Mouse (Mus musculus) heart, adult 10 weeks (tissue): ENCODE data around the gene Gm21789. TPM values are rescaled to one million over a fixed set of nuclear protein-coding genes. Genes with fewer than 3 reads are reported as not detected.

Experiments used
- polyA plus RNA-seq: library from polyadenylated mRNA; stranded (reverse); fragments of 350-450 nt; fragmentation: Illumina TruSeq; extraction: RNeasy Lipid Tissue Mini Kit (QIAGEN cat#74804); gene quantifications from one replicate; pipeline ENCODE4 v1.2.3, GENCODE M21; 2014; ENCODE audit warnings: low read depth, low replicate concordance

Gm21789 gene
- not detected for polyA plus RNA-seq

DNA sequence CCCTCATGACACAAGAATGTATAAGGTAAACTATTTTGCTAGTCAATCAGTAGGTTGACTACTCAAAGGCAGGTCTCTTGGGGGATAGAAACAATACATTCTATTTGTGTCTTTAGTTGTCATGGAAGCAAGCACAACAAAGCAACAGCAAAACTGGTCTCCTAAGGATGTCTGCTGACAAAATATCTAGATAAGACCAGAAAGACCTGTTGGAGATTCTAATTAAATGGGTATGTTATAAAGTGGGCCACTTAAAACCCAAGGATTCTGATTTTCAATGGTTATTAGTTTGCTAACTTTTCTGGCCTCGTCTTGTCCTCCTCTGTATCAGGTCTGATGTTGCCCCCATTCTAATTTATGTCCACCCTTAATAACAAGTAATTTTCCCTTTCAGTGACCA is at the start of gene Gm21789:
Gm21789 (plus strand) TSS at position 301 of the 400 bp plus-strand sequence.

DNA sequence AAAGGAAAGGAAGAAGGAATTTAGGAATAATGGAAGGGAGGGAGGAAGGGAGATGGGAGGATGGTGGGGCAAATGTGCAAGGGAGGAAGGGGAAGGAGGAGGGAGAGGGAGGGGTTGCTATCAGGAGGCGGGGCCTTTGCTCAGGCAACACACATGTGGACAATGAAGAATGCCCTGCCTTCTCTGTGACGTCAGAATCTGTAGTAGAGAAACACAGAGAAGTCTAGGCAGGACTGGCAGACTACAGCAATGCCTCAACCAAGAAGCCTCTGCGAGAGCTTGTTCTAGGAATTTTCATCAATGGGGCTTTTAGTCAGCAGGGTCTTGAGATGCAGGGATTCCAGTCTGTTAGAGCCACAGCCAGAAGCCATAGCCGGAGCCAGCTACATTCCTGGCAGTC is 47.2 kb upstream of the Gm21789 start, which contains the start of gene Btbd35f30:
Btbd35f30 (plus strand) TSS at position 301 of the 400 bp plus-strand sequence.

DNA sequence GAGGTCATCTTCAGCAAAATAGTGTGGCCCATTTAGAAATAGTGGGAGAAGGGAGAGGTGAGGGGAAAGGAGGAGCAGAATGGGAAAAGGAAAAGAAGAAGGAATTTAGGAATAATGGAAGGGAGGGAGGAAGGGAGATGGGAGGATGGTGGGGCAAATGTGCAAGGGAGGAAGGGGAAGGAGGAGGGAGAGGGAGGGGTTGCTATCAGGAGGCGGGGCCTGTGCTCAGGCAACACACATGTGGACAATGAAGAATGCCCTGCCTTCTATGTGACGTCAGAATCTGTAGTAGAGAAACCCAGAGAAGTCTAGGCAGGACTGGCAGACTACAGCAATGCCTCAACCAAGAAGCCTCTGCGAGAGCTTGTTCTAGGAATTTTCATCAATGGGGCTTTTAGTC is 32.0 kb downstream of the Gm21789 start, which contains the start of gene Btbd35f5:
Btbd35f5 (plus strand) TSS at position 301 of the 400 bp plus-strand sequence.

Other genes starting within 250 kb of the Gm21789 start
- not detected for gene Btbd35f21, start 215.7 kb upstream of the Gm21789 start, polyA plus RNA-seq
- gene Btbd35f30, start 47.1 kb upstream of the Gm21789 start, polyA plus RNA-seq, result not detected
- not detected for gene Btbd35f5, start 32.1 kb downstream of the Gm21789 start, polyA plus RNA-seq